Mouse (Mus musculus): ENCODE measurements around the gene B3gnt3. TPM values are rescaled to one million over a fixed set of nuclear protein-coding genes. Genes with fewer than 3 reads are reported as not detected.
"Not testable (repeated sequence)": the region's sequence is repeated elsewhere in the genome, so short reads cannot be mapped to it uniquely, and the experiment has no call there.

Gene B3gnt3
- polyA plus RNA-seq, 1 experiment from 2014 or later, result 0.72 TPM

- no peak overlapping the region for H3K4me3 ChIP-seq
- no peaks in the 10 kb centered on the region for H3K9me3 ChIP-seq
- DNase-seq (ENCODE audit: low spot score), result peak; percentile 60
- no peak overlapping the region for H3K27ac ChIP-seq (replicated peaks)
- H3K36me3 ChIP-seq (replicated peaks), result no peaks in the 10 kb centered on the region
- WGBS, result 34% methylated on average over 8 of the region's 8 CpGs
- peaks cover 88% of the 10 kb centered on the region for H3K27me3 ChIP-seq (replicated peaks; ENCODE audit: low read depth, poor library complexity, severe bottlenecking)
- peaks cover 15% of the 10 kb centered on the region for H3K4me1 ChIP-seq
These were observed 6.3 kb upstream of the B3gnt3 start for GRCm38 (mm10) chr8:71707874-71708273.

DNA sequence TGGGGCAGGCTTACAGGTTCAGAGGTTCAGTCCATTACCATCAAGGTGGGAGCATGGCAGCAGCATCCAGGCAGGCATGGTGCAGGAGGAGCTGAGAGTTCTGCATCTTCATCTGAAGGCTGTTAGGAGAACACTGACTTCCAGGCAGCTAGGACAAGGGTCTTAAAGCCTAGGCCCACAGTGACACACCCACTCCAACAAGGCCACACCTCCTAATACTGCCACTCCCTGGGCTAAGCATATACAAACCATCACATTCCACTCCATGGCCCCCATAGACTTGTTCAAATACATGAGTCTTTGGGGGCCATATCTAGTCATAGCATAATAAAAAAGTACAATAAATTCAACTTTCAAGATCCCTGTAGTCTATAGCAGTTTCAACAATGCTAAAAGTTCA, 1.8 kb upstream of the B3gnt3 start:
- not testable (repeated sequence) for H3K36me3 ChIP-seq (replicated peaks)

GRCm38 (mm10) chr8:71702923-71703322, 1.3 kb upstream of the B3gnt3 start:
- H3K4me1 ChIP-seq, result peaks cover 20% of the 10 kb centered on the region
- H3K27me3 ChIP-seq (replicated peaks; ENCODE audit: low read depth, poor library complexity, severe bottlenecking), result peaks cover 89% of the 10 kb centered on the region
- no peaks in the 10 kb centered on the region for H3K36me3 ChIP-seq (replicated peaks)
- no peak overlapping the region for H3K27ac ChIP-seq (replicated peaks)
- H3K4me3 ChIP-seq, result no peak overlapping the region
- 80% methylated on average over 3 of the region's 3 CpGs for WGBS
- no peak for DNase-seq (ENCODE audit: low spot score)
- no peaks in the 10 kb centered on the region for H3K9me3 ChIP-seq

More for the DNA sequence above, 1.8 kb upstream of the B3gnt3 start:
- H3K4me1 ChIP-seq, result peaks cover 20% of the 10 kb centered on the region
- H3K27me3 ChIP-seq (replicated peaks; ENCODE audit: low read depth, poor library complexity, severe bottlenecking), result peaks cover 89% of the 10 kb centered on the region
- not testable (repeated sequence) for DNase-seq (ENCODE audit: low spot score); H3K4me3 ChIP-seq; H3K27ac ChIP-seq (replicated peaks); H3K9me3 ChIP-seq

GRCm38 (mm10) chr8:71702087-71702432, 471 bp upstream of the B3gnt3 start:
- WGBS, result 31% methylated on average over 4 of the region's 4 CpGs
- peaks cover 89% of the 10 kb centered on the region for H3K27me3 ChIP-seq (replicated peaks; ENCODE audit: low read depth, poor library complexity, severe bottlenecking)
- no peak overlapping the region for H3K4me3 ChIP-seq
- H3K9me3 ChIP-seq, result no peaks in the 10 kb centered on the region
- no peak for DNase-seq (ENCODE audit: low spot score)
- H3K36me3 ChIP-seq (replicated peaks), result no peaks in the 10 kb centered on the region
- no peak overlapping the region for H3K27ac ChIP-seq (replicated peaks)
- peaks cover 20% of the 10 kb centered on the region for H3K4me1 ChIP-seq

DNA sequence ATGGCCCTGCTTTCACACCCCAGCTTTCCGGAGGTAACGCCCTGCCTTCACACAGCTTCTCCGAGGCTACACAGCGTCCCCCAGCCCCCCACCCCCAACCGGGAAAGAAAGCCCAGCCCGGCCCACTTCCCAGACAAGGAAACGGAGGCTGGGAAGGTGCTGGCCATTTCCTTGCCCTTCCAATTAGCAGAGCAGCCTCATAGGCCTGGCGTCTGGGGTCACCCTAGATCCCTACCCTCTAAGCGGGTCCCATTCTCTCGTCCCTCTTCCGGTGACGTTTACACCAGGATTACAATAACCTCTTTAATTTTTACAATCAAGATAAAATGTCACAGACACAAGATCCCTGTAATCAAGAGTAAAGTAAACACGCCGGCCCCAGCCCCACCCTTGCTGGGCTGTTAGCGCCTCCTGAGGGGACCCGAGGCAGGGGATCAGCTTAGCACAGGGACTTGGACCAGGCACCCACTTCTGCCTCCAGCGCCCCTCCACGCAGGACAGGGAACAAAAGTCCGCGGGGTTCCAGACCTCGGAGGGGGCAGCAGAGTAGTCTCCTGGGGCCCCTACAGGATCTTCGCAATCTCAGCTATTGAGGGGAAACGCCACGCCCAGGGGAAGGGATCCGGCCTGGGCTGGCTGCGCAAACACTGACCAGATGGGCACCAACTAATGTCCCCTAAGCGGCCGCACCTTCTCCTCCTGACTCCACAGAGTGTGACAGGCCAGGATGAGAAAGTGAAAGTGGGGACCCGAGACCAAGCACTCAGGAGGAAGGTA, 908 bp downstream of the B3gnt3 start:
- Histone ChIP-seq H3K36me3 (replicated peaks) (no peaks in the 10 kb centered on the region), H3K9me3 (no peaks in the 10 kb centered on the region), H3K27me3 (replicated peaks; ENCODE audit: low read depth, poor library complexity, severe bottlenecking) (peaks cover 98% of the 10 kb centered on the region), H3K4me1 (peaks cover 20% of the 10 kb centered on the region), H3K4me3 (peak overlapping the region; percentile 38), H3K27ac (replicated peaks) (no peak overlapping the region)
- no peak for DNase-seq (ENCODE audit: low spot score)
- WGBS, result 11% methylated on average over 29 of the region's 29 CpGs

GRCm38 (mm10) chr8:71695456-71695855, 6.1 kb downstream of the B3gnt3 start:
- H3K36me3 ChIP-seq (replicated peaks); DNase-seq (ENCODE audit: low spot score); H3K27ac ChIP-seq (replicated peaks); H3K9me3 ChIP-seq; H3K4me3 ChIP-seq: not testable (repeated sequence)
- H3K27me3 ChIP-seq (replicated peaks; ENCODE audit: low read depth, poor library complexity, severe bottlenecking), result peaks cover 99% of the 10 kb centered on the region
- WGBS, result 67% methylated on average over 12 of the region's 12 CpGs
- H3K4me1 ChIP-seq, result peaks cover 21% of the 10 kb centered on the region

- H3K9me3 ChIP-seq, result 0 out of 2 replicates have a peak, but pooled peaks cover 3% of the 10 kb centered on the region
- no peaks in the 10 kb centered on the region for H3K36me3 ChIP-seq (replicated peaks)
- peaks cover 18% of the 10 kb centered on the region for H3K4me1 ChIP-seq
- no peak overlapping the region for H3K27ac ChIP-seq (replicated peaks)
- H3K27me3 ChIP-seq (replicated peaks; ENCODE audit: low read depth, poor library complexity, severe bottlenecking), result peaks cover 99% of the 10 kb centered on the region
- peak overlapping the region; percentile 37 for H3K4me3 ChIP-seq
- peak; percentile 50 for DNase-seq (ENCODE audit: low spot score)
- WGBS, result 10% methylated on average over 68 of the region's 68 CpGs
These were observed 8.2 kb downstream of the B3gnt3 start for GRCm38 (mm10) chr8:71693166-71694041.

DNA sequence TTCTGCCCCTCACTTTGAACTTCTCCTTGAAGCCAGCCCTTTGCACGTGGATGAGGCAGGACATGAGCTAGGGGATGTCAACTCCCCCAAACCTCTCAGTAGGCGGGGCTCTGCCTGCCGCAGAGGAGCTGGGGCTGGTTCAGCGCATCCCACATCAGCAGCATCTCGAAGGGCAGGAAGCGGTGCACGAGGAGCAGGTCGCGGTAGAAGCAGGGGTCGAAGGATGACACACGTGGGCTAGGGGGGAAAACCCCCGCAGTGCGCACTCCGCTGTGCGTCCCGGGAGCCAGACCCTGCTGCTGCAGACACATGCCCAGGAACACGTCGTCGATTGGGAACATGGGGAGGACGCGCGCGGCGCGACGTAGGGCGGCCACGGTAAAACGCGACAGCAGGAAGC, 9.1 kb downstream of the B3gnt3 start:
- Histone ChIP-seq H3K27me3 (replicated peaks; ENCODE audit: low read depth, poor library complexity, severe bottlenecking) (peaks cover 99% of the 10 kb centered on the region), H3K4me1 (peaks cover 27% of the 10 kb centered on the region), H3K9me3 (0 out of 2 replicates have a peak, but pooled peaks cover 3% of the 10 kb centered on the region), H3K27ac (replicated peaks) (no peak overlapping the region), H3K36me3 (replicated peaks) (no peaks in the 10 kb centered on the region), H3K4me3 (peak overlapping the region; percentile 37; the same call in 1 of the 2 replicates)
- no peak for DNase-seq (ENCODE audit: low spot score)
- 3% methylated on average over 30 of the region's 30 CpGs for WGBS

- H3K4me3 ChIP-seq, result 0 out of 2 replicates have a peak within 1 kb of the TSS, but pooled peaks have one; percentile 18
These were observed 12.6 kb downstream of the B3gnt3 start, which contains the start of gene Insl3 for GRCm38 (mm10) chr8:71689028-71689427. Insl3 (plus strand) TSS chr8:71689214.

DNA sequence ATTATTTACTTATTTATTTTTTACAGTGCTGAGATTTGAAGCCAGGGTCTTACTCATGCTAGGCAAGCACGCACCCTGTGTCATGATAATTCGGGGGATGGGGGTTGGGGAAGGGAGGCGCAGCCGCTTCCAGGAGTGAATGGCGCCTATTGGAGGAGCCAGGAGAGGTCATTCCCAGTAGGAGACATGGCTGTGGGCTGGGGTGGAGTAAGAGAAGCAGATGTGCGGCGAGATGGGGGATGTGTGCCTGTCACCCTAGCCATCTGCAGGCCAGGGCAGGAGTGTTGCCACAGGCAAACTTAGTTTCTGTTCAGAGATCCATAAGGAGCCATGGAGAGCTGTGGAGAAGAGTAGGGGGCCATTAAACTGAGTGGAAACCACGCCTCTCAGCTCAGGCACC, 14.0 kb downstream of the B3gnt3 start:
- H3K27me3 ChIP-seq (replicated peaks; ENCODE audit: low read depth, poor library complexity, severe bottlenecking), result peaks cover 100% of the 10 kb centered on the region
- H3K27ac ChIP-seq (replicated peaks), result no peak overlapping the region
- no peaks in the 10 kb centered on the region for H3K9me3 ChIP-seq
- peaks cover 34% of the 10 kb centered on the region for H3K4me1 ChIP-seq
- H3K4me3 ChIP-seq, result 0 out of 2 replicates have a peak overlapping the region, but pooled peaks have one; percentile 18
- H3K36me3 ChIP-seq (replicated peaks), result no peaks in the 10 kb centered on the region
- 2% methylated on average over 8 of the region's 8 CpGs for WGBS
- DNase-seq (ENCODE audit: low spot score), result no peak

More at GRCm38 (mm10) chr8:71689028-71689427, 12.6 kb downstream of the B3gnt3 start, which contains the start of gene Insl3:
- peaks cover 100% of the 10 kb centered on the region for H3K27me3 ChIP-seq (replicated peaks; ENCODE audit: low read depth, poor library complexity, severe bottlenecking)
- DNase-seq (ENCODE audit: low spot score), result no peak
- no peaks in the 10 kb centered on the region for H3K36me3 ChIP-seq (replicated peaks)
- no peak within 1 kb of the TSS for H3K27ac ChIP-seq (replicated peaks)
- 6% methylated on average over 33 of the region's 33 CpGs for WGBS
- H3K4me1 ChIP-seq, result peaks cover 47% of the 10 kb centered on the region
- 0 out of 2 replicates have a peak, but pooled peaks cover 3% of the 10 kb centered on the region for H3K9me3 ChIP-seq

GRCm38 (mm10) chr8:71686143-71686734, 15.3 kb downstream of the B3gnt3 start:
- under 1% methylated on average over 23 of the region's 23 CpGs for WGBS
- DNase-seq (ENCODE audit: low spot score), result peak; percentile 53
- peak overlapping the region; percentile 40 for H3K4me3 ChIP-seq
- no peak overlapping the region for H3K27ac ChIP-seq (replicated peaks)
- peaks cover 37% of the 10 kb centered on the region for H3K4me1 ChIP-seq
- H3K36me3 ChIP-seq (replicated peaks), result no peaks in the 10 kb centered on the region
- no peaks in the 10 kb centered on the region for H3K9me3 ChIP-seq
- H3K27me3 ChIP-seq (replicated peaks; ENCODE audit: low read depth, poor library complexity, severe bottlenecking), result peaks cover 100% of the 10 kb centered on the region

DNA sequence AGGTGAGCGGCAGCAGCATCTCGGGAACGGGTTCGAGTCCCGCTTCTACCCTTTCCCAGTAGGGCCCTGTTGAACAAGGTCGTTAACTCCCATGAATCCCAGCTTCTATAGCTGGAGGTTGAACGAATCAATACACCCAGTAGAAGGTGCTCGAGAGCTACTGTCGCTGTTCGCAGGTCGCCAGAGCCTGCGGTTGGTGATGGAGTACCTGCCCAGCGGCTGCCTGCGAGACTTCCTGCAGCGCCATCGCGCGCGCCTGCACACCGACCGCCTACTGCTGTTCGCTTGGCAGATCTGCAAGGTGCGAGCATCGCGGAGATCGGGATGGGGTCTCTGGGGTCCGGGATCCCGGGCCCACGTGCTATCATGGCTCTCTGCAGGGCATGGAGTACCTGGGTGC, 16.0 kb downstream of the B3gnt3 start:
- H3K27me3 ChIP-seq (replicated peaks; ENCODE audit: low read depth, poor library complexity, severe bottlenecking), result peaks cover 100% of the 10 kb centered on the region
- no peak overlapping the region for H3K27ac ChIP-seq (replicated peaks)
- DNase-seq (ENCODE audit: low spot score), result peak; percentile 56
- no peaks in the 10 kb centered on the region for H3K9me3 ChIP-seq
- 2% methylated on average over 29 of the region's 29 CpGs for WGBS
- no peaks in the 10 kb centered on the region for H3K36me3 ChIP-seq (replicated peaks)
- peak overlapping the region; percentile 40 for H3K4me3 ChIP-seq
- H3K4me1 ChIP-seq, result peaks cover 42% of the 10 kb centered on the region
